Mouse (Mus musculus): ENCODE measurements around the gene Ccdc85c. TPM values are rescaled to one million over a fixed set of nuclear protein-coding genes. Genes with fewer than 3 reads are reported as not detected.

Gene Ccdc85c
- total and polyA plus RNA-seq, 3 experiments, result 14.0 to 32.4 (median 15.2) TPM

DNA sequence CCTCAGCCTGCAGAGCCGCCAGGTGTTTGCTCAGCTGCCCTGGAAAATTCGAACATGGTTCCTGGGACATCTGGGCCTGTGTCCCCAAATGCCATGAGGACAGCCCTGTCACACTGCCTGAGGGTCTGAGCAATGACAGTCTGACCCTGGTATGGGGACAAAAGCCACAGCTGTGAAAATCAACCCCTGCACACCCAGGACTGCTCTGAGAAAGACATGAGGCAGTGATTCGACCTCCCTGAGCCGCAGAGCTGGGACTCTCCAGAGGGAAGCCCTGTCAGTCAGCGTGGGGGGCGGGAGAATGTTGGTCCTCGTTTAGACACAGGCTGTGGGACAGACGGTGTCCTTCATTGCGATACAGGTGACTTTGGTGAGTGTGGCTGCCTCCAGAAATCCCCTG lies 29.6 kb downstream of the Ccdc85c start:
- no peak overlapping the region for H3K9ac ChIP-seq (ENCODE audit: insufficient read depth, low read depth)
- H3K79me2 ChIP-seq (replicated peaks; ENCODE audit: control insufficient read depth, extremely low read depth, insufficient read depth, poor library complexity, severe bottlenecking), result no peaks in the 10 kb centered on the region
- H3K27ac ChIP-seq (ENCODE audit: insufficient read depth, low read depth), result no peak overlapping the region
- no peaks in the 10 kb centered on the region for H3K27me3 ChIP-seq (replicated peaks)
- H3K4me1 ChIP-seq (ENCODE audit: control insufficient read depth in 1 of 2, insufficient read depth in 2 of 2), result peaks cover 5 to 81% of the 10 kb centered on the region in 2 experiments; a peak in 3 of 4 replicates
- no peak overlapping the region for H3K4me3 ChIP-seq (replicated peaks in 1 of 3; ENCODE audit: low read depth in 2 of 3, low read length in 2 of 3, poor library complexity in 1 of 3)
- peaks cover 0 to 50% of the 10 kb centered on the region in 2 experiments for H3K36me3 ChIP-seq (replicated peaks in 1 of 2; ENCODE audit: control insufficient read depth in 1 of 2, insufficient read depth in 1 of 2, low read length in 1 of 2)
- DNase-seq (ENCODE audit: extremely low read depth), result no peak
- in situ Hi-C loops (cut with MboI; ENCODE audit: low pct_ligation_motif_present, low pct_unique_long_range_greater_than_20kb, low sequenced_read_pairs) (no loop called here), dilution Hi-C loops (cut with MboI; ENCODE audit: extremely low pct_ligation_motif_present, extremely low pct_unique_long_range_greater_than_20kb, low sequenced_read_pairs) (no loop called here)
- H3K9me3 ChIP-seq (replicated peaks; ENCODE audit: low read length), result no peaks in the 10 kb centered on the region
- TF ChIP-seq CHD1 (IDR thresholded peaks at IDR 0.05; ENCODE audit: low read depth, low read length), result no peak
- H3K4me2 ChIP-seq (ENCODE audit: insufficient read depth, low read depth, poor library complexity, severe bottlenecking), result no peak overlapping the region

- no peak overlapping the region for H3K4me3 ChIP-seq (replicated peaks in 1 of 3; ENCODE audit: low read depth in 2 of 3, low read length in 2 of 3, poor library complexity in 1 of 3)
- no peaks in the 10 kb centered on the region for H3K9me3 ChIP-seq (replicated peaks; ENCODE audit: low read length)
- H3K4me2 ChIP-seq (ENCODE audit: insufficient read depth, low read depth, poor library complexity, severe bottlenecking), result no peak overlapping the region
- no peaks in the 10 kb centered on the region for H3K27me3 ChIP-seq (replicated peaks)
- no peak for TF ChIP-seq HCFC1 (IDR thresholded peaks at IDR 0.05; ENCODE audit: low read depth, low read length)
- TF ChIP-seq CHD2 (IDR thresholded peaks at IDR 0.05; ENCODE audit: low read length), result no peak
- no peak for TF ChIP-seq ETS1 (conservative IDR thresholded peaks at IDR 0.05; ENCODE audit: low read depth, low read length)
- no peak for TF ChIP-seq CTCF (conservative IDR thresholded peaks at IDR 0.05 in 1 of 2, IDR thresholded peaks at IDR 0.05 in 1 of 2; ENCODE audit: low read depth in 2 of 2, low read length in 2 of 2)
- TF ChIP-seq KAT2A (IDR thresholded peaks at IDR 0.05; ENCODE audit: insufficient replicate concordance, low read length), result no peak
- no peak for TF ChIP-seq RCOR1 (conservative IDR thresholded peaks at IDR 0.05; ENCODE audit: low read depth, low read length)
- TF ChIP-seq MXI1 (IDR thresholded peaks at IDR 0.05; ENCODE audit: low read depth, low read length), result no peak
- TF ChIP-seq USF1 (IDR thresholded peaks at IDR 0.05; ENCODE audit: low read depth, low read length), result no peak
- TF ChIP-seq MAX (IDR thresholded peaks at IDR 0.05; ENCODE audit: low read length), result no peak
- TF ChIP-seq ZNF384 (IDR thresholded peaks at IDR 0.05; ENCODE audit: low read depth, low read length), result no peak
- TF ChIP-seq TCF12 (IDR thresholded peaks at IDR 0.05; ENCODE audit: low read depth, low read length), result no peak
- no peak for TF ChIP-seq CHD1 (IDR thresholded peaks at IDR 0.05; ENCODE audit: low read depth, low read length)
- no peak for TF ChIP-seq MAZ (IDR thresholded peaks at IDR 0.05; ENCODE audit: low read depth, low read length)
- no peak for TF ChIP-seq JUND (conservative IDR thresholded peaks at IDR 0.05; ENCODE audit: low read depth, low read length)
- no peak for TF ChIP-seq UBTF (IDR thresholded peaks at IDR 0.05; ENCODE audit: low read depth, low read length)
- no peak for TF ChIP-seq ZC3H11A (IDR thresholded peaks at IDR 0.05; ENCODE audit: low read depth, low read length)
- TF ChIP-seq MYC (IDR thresholded peaks at IDR 0.05; ENCODE audit: low read depth, low read length), result no peak
- no peak for TF ChIP-seq POLR2A (IDR thresholded peaks at IDR 0.05; ENCODE audit: low read depth, low read length)
- TF ChIP-seq IRF4 (IDR thresholded peaks at IDR 0.05; ENCODE audit: low read depth, low read length), result no peak
- no peak for TF ChIP-seq PAX5 (IDR thresholded peaks at IDR 0.05; ENCODE audit: low read length)
- no peak for DNase-seq (ENCODE audit: extremely low read depth)
- H3K27ac ChIP-seq (ENCODE audit: insufficient read depth, low read depth), result no peak overlapping the region
- dilution Hi-C loops (cut with MboI; ENCODE audit: extremely low pct_ligation_motif_present, extremely low pct_unique_long_range_greater_than_20kb, low sequenced_read_pairs), result no loop called here
- H3K79me2 ChIP-seq (replicated peaks; ENCODE audit: control insufficient read depth, extremely low read depth, insufficient read depth, poor library complexity, severe bottlenecking), result no peaks in the 10 kb centered on the region
- in situ Hi-C loops (cut with MboI; ENCODE audit: low pct_ligation_motif_present, low pct_unique_long_range_greater_than_20kb, low sequenced_read_pairs), result no loop called here
- peaks cover 8 to 84% of the 10 kb centered on the region in 2 experiments for H3K4me1 ChIP-seq (ENCODE audit: control insufficient read depth in 1 of 2, insufficient read depth in 2 of 2)
- no peak overlapping the region for H3K9ac ChIP-seq (ENCODE audit: insufficient read depth, low read depth)
- H3K36me3 ChIP-seq (replicated peaks in 1 of 2; ENCODE audit: control insufficient read depth in 1 of 2, insufficient read depth in 1 of 2, low read length in 1 of 2), result peaks cover 0 to 48% of the 10 kb centered on the region in 2 experiments
Measured at GRCm38 (mm10) chr12:108244778-108245177, 30.4 kb downstream of the Ccdc85c start.

All from CH12.LX (cell line).